Mouse (Mus musculus): ENCODE results near the gene Ccdc28a.

DNA sequence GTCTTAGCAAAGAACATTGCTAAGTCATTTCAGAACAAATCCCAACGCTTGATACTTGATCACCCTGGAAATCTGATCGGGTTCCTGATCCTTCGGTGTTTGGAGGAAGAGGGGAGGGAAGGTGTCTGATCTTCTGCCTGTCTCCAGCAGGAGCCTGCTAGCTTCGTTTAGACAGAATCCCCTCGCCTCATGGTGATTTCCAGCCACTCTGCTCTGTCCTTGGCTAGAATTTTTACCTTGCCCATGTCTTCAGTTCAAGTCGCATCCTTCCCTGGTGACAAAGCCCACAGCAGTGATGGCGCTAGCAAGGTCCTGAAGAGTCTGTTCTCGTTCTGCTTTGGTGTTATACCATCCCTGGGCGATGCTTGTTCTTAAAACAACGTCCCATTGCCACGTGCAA, 40.6 kb downstream of the Ccdc28a start:
- TF ChIP-seq EP300 (IDR thresholded peaks at IDR 0.05; ENCODE audit: insufficient read depth, low read depth, low read length) (no peak), CTCF (IDR thresholded peaks at IDR 0.05; ENCODE audit: low read depth, low read length) (no peak), POLR2A (IDR thresholded peaks at IDR 0.05; ENCODE audit: insufficient read depth, low read length) (no peak)
